Mouse (Mus musculus) liver, embryonic 16.5 days (tissue): ENCODE data around the gene Il12b. TPM values are rescaled to one million over a fixed set of nuclear protein-coding genes. Genes with fewer than 3 reads are reported as not detected.

ENCODE experiments used
- ATAC-seq: fragments of 200-750 bp; cut with Nextera tagmentation; 2 replicates; pipeline ENCODE4 v1.8.0; 2017; ENCODE audit warnings: low read depth, mild to moderate bottlenecking, moderate number of reproducible peaks, moderate library complexity
- H3K27ac ChIP-seq: fragments of 300-500 bp; sonication (generic); 2 replicates; pipeline ENCODE4 v1.5.1; 2014; ENCODE audit warnings: mild to moderate bottlenecking, low read length
- H3K27me3 ChIP-seq: fragments of 300-500 bp; sonication (generic); 2 replicates; pipeline ENCODE4 v1.6.1; 2014; ENCODE audit warnings: low read depth, low read length, mixed read lengths; ENCODE audit not compliant: control insufficient read depth, insufficient read depth
- H3K36me3 ChIP-seq: fragments of 300-500 bp; sonication (generic); 2 replicates; pipeline ENCODE4 v1.6.1; 2014; ENCODE audit warnings: mild to moderate bottlenecking; ENCODE audit not compliant: control insufficient read depth, insufficient read depth
- H3K4me1 ChIP-seq: fragments of 300-500 bp; sonication (generic); 2 replicates; pipeline ENCODE4 v1.6.1; 2014; ENCODE audit warnings: low read depth, low read length, mixed read lengths; ENCODE audit not compliant: control insufficient read depth
- H3K4me2 ChIP-seq: fragments of 300-500 bp; sonication (generic); 2 replicates; pipeline ENCODE4 v1.6.1; 2014; ENCODE audit warnings: low read depth, low read length, mixed read lengths
- H3K4me3 ChIP-seq: fragments of 300-500 bp; sonication (generic); 2 replicates; pipeline ENCODE4 v1.5.1; 2014; ENCODE audit warnings: low read depth, mild to moderate bottlenecking, low read length
- H3K9ac ChIP-seq: fragments of 300-500 bp; sonication (generic); 2 replicates; pipeline ENCODE4 v1.6.1; 2014; ENCODE audit warnings: low read depth, low read length
- H3K9me3 ChIP-seq: fragments of 300-500 bp; sonication (generic); replicated peaks from 2 replicates; pipeline ENCODE4 v1.6.1; 2016; ENCODE audit warnings: low read length; ENCODE audit not compliant: control insufficient read depth
- WGBS: fragments of 180-500 bp; shearing (Covaris S2); extraction: QIAGEN DNeasy Blood & Tissue Kit; methylation state at CpG from one replicate; pipeline ENCODE4 v1.1.7; 2014; ENCODE audit not compliant: insufficient replicate concordance; 5-methylcytosine and 5-hydroxymethylcytosine counted together
- polyA plus RNA-seq: library from polyadenylated mRNA; unstranded; fragments of >200 nt; fragmentation: Nextera tagmentation; extraction: Ambion mirVana; gene quantifications from 2 replicates; pipeline ENCODE4 v1.2.1, GENCODE M21; 2015

Gene Il12b
- polyA plus RNA-seq, result not detected in 2 replicates

DNA sequence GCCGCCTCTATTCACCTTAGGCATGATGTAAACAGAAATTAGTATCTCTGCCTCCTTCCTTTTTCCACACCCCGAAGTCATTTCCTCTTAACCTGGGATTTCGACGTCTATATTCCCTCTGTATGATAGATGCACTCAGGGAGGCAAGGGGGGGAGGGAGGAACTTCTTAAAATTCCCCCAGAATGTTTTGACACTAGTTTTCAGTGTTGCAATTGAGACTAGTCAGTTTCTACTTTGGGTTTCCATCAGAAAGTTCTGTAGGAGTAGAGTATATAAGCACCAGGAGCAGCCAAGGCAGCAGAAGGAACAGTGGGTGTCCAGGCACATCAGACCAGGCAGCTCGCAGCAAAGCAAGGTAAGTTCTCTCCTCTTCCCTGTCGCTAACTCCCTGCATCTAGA lies at the start of gene Il12b:
Gene Il12b, plus strand, starts transcription at position 301 of the 400 bp plus-strand sequence.
- WGBS, result 49% methylated on average over 6 of the region's 6 CpGs
- Histone ChIP-seq H3K4me3 (no peak within 1 kb of the TSS), H3K27ac (no peak within 1 kb of the TSS), H3K4me2 (peak within 1 kb of the TSS; percentile 42), H3K9ac (no peak within 1 kb of the TSS), H3K4me1 (no peaks in the 10 kb centered on the region), H3K27me3 (no peaks in the 10 kb centered on the region), H3K36me3 (no peaks in the 10 kb centered on the region), H3K9me3 (no peaks in the 10 kb centered on the region)
- no peak for ATAC-seq

GRCm38 (mm10) chr11:44354860-44355470 lies 44.9 kb upstream of the Il12b start:
- ATAC-seq, result no peak
- H3K27me3 ChIP-seq, result no peaks in the 10 kb centered on the region
- H3K9me3 ChIP-seq, result no peaks in the 10 kb centered on the region
- H3K27ac ChIP-seq, result no peak overlapping the region
- no peaks in the 10 kb centered on the region for H3K4me1 ChIP-seq
- H3K9ac ChIP-seq, result no peak overlapping the region
- 50% methylated on average over 8 of the region's 8 CpGs for WGBS
- no peaks in the 10 kb centered on the region for H3K36me3 ChIP-seq
- H3K4me2 ChIP-seq, result no peak overlapping the region
- no peak overlapping the region for H3K4me3 ChIP-seq

DNA sequence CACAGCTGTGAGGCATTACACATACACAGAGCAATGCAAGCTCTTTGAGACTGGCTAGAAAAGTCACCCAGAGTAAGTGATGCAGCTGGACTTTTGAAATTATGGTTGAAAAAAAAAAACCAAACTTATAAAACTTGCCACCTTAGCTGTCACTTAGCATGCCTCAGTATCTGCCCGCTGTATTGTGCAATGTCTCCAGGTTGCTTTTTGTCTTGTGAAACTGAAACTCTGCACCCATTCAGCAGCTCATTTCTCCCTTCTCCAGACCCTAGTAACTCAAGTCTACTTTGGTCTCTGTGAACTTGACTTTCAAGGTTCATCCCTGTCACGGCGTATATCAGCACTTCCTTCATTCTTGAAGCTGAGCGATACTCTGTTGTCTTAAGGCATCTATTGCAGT lies 43.7 kb upstream of the Il12b start:
- H3K36me3 ChIP-seq, result no peaks in the 10 kb centered on the region
- H3K27ac ChIP-seq, result no peak overlapping the region
- H3K9me3 ChIP-seq, result no peaks in the 10 kb centered on the region
- no peak for ATAC-seq
- no peak overlapping the region for H3K9ac ChIP-seq
- H3K4me1 ChIP-seq, result no peaks in the 10 kb centered on the region
- H3K4me2 ChIP-seq, result no peak overlapping the region
- no peak overlapping the region for H3K4me3 ChIP-seq
- WGBS, result 64% methylated on average over 4 of the region's 4 CpGs
- H3K27me3 ChIP-seq, result no peaks in the 10 kb centered on the region

DNA sequence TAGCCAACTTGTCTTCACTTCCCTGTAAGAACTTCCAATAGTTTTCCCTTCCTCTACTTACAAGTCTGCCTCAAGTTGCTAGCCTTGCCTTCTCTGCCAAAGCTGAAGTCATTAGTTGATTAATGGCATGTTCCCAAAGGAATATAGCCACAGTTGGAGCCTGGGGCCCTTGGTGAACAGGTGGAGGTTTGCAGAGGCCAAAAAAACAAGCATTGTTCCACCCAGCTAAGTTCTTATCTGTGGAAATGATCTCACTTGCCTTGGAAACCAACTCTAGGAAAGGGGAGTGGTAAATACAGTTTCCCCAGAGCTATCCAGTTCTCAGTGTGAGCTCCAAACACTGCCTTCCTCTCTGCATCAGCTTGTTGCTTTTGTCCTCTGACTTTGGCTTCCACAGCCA lies 35.3 kb upstream of the Il12b start:
- Histone ChIP-seq H3K27ac (no peak overlapping the region), H3K9ac (no peak overlapping the region), H3K4me1 (no peaks in the 10 kb centered on the region), H3K4me2 (no peak overlapping the region), H3K9me3 (no peaks in the 10 kb centered on the region), H3K27me3 (no peaks in the 10 kb centered on the region), H3K36me3 (no peaks in the 10 kb centered on the region), H3K4me3 (no peak overlapping the region)
- ATAC-seq, result no peak

- 38% methylated on average over 1 of the region's 1 CpGs for WGBS
- Histone ChIP-seq H3K36me3 (no peaks in the 10 kb centered on the region), H3K9me3 (no peaks in the 10 kb centered on the region), H3K27ac (no peak overlapping the region), H3K9ac (no peak overlapping the region), H3K27me3 (no peaks in the 10 kb centered on the region), H3K4me2 (no peak overlapping the region), H3K4me3 (no peak overlapping the region), H3K4me1 (no peaks in the 10 kb centered on the region)
- no peak for ATAC-seq
Measured at GRCm38 (mm10) chr11:44367711-44368110, 32.2 kb upstream of the Il12b start.

GRCm38 (mm10) chr11:44372856-44373255 lies 27.0 kb upstream of the Il12b start:
- H3K4me2 ChIP-seq, result no peak overlapping the region
- no peak for ATAC-seq
- H3K4me3 ChIP-seq, result no peak overlapping the region
- H3K27me3 ChIP-seq, result no peaks in the 10 kb centered on the region
- H3K9ac ChIP-seq, result no peak overlapping the region
- H3K27ac ChIP-seq, result no peak overlapping the region
- H3K36me3 ChIP-seq, result no peaks in the 10 kb centered on the region
- WGBS, result 31% methylated on average over 6 of the region's 6 CpGs
- H3K9me3 ChIP-seq, result no peaks in the 10 kb centered on the region
- H3K4me1 ChIP-seq, result no peaks in the 10 kb centered on the region

GRCm38 (mm10) chr11:44377879-44378278 lies 22.0 kb upstream of the Il12b start:
- Histone ChIP-seq H3K27me3 (no peaks in the 10 kb centered on the region), H3K9ac (no peak overlapping the region), H3K27ac (no peak overlapping the region), H3K4me3 (no peak overlapping the region), H3K4me2 (no peak overlapping the region), H3K36me3 (no peaks in the 10 kb centered on the region), H3K4me1 (no peaks in the 10 kb centered on the region), H3K9me3 (no peaks in the 10 kb centered on the region)
- 26% methylated on average over 5 of the region's 5 CpGs for WGBS
- ATAC-seq, result no peak

- WGBS, result 67% methylated on average over 3 of the region's 3 CpGs
- H3K36me3 ChIP-seq, result no peaks in the 10 kb centered on the region
- no peaks in the 10 kb centered on the region for H3K27me3 ChIP-seq
- H3K4me3 ChIP-seq, result no peak overlapping the region
- H3K27ac ChIP-seq, result no peak overlapping the region
- no peak overlapping the region for H3K4me2 ChIP-seq
- no peaks in the 10 kb centered on the region for H3K4me1 ChIP-seq
- H3K9me3 ChIP-seq, result no peaks in the 10 kb centered on the region
- no peak for ATAC-seq
- H3K9ac ChIP-seq, result no peak overlapping the region
Measured at GRCm38 (mm10) chr11:44380432-44381051, 19.3 kb upstream of the Il12b start.

- H3K9me3 ChIP-seq, result no peaks in the 10 kb centered on the region
- H3K27ac ChIP-seq, result no peak overlapping the region
- no peak overlapping the region for H3K4me2 ChIP-seq
- no peaks in the 10 kb centered on the region for H3K4me1 ChIP-seq
- H3K36me3 ChIP-seq, result no peaks in the 10 kb centered on the region
- ATAC-seq, result no peak
- H3K4me3 ChIP-seq, result no peak overlapping the region
- 27% methylated on average over 3 of the region's 3 CpGs for WGBS
- no peak overlapping the region for H3K9ac ChIP-seq
- H3K27me3 ChIP-seq, result no peaks in the 10 kb centered on the region
Measured at GRCm38 (mm10) chr11:44382200-44382599, 17.7 kb upstream of the Il12b start.
